Comparison of ENCODE assay signal across 20 mouse cellular contexts in genomic region chr1:176558457-176559415, GRCm38 (mm10).
DNase-seq lines count a peak whose midpoint lies in the region; ATAC-seq and TF ChIP-seq lines count a peak whose summit lies in the region.
"Had no signal": no experiment of that assay in that cellular context is flagged by ENCODE, and none has a peak within 500 bp of the region (broad histone marks: within the 10 kb centered on the region; RNA-seq: fewer than 3 reads in every experiment).

No protein-coding gene starts in this region.

- H3K36me3 ChIP-seq in forebrain, embryonic 11.5 days (ENCODE audit: control insufficient read depth, insufficient read depth, low read length), result no peaks in the 10 kb centered on the region
- H3K36me3 ChIP-seq in forebrain, embryonic 10.5 days (replicated peaks), result no peaks in the 10 kb centered on the region
- no peaks in the 10 kb centered on the region for H3K36me3 ChIP-seq in midbrain, embryonic 15.5 days (replicated peaks)
- no peaks in the 10 kb centered on the region for H3K36me3 ChIP-seq in midbrain, embryonic 11.5 days (ENCODE audit: control insufficient read depth, insufficient read depth, low read length)
- no peaks in the 10 kb centered on the region for H3K36me3 ChIP-seq in forebrain, embryonic 13.5 days (ENCODE audit: poor library complexity, severe bottlenecking)
- H3K36me3 ChIP-seq in hindbrain, postnatal 0 days (ENCODE audit: insufficient read depth, low read length), result no peaks in the 10 kb centered on the region
- H3K36me3 ChIP-seq: embryonic facial prominence, embryonic 12.5 days; neural tube, embryonic 12.5 days had no signal

- DNase-seq in forebrain, embryonic 11.5 days (ENCODE audit: low spot score), result no peak
- no peak for DNase-seq in forebrain, embryonic 10.5 days (ENCODE audit: extremely low spot score, low spot score)
- DNase-seq in midbrain, embryonic 11.5 days (ENCODE audit: low spot score, missing footprints), result no peak
- peak; percentile 6 for DNase-seq in hindbrain, postnatal 0 days (ENCODE audit: low spot score)
- no peak for DNase-seq in urinary bladder, postnatal 4 days (ENCODE audit: low spot score in 2 of 2)
- no peak for DNase-seq in cerebellum, adult 8-10 months
- DNase-seq: cerebellum, adult 11-12 months; cerebellum, postnatal 14 days; gastrocnemius, adult 2 months; kidney, adult 18-20 months; left cerebral cortex, postnatal 4 days; lung, postnatal 4 days; right cerebral cortex, postnatal 14 days; spleen, adult 18-20 months had no signal

- H3K27ac ChIP-seq in forebrain, embryonic 11.5 days (ENCODE audit: low read depth, low read length), result no peak overlapping the region
- no peak overlapping the region for H3K27ac ChIP-seq in forebrain, embryonic 10.5 days
- no peak overlapping the region for H3K27ac ChIP-seq in midbrain, embryonic 15.5 days
- no peak overlapping the region for H3K27ac ChIP-seq in midbrain, embryonic 11.5 days (ENCODE audit: low read depth, low read length)
- H3K27ac ChIP-seq in forebrain, embryonic 13.5 days, result no peak overlapping the region
- no peak overlapping the region for H3K27ac ChIP-seq in hindbrain, postnatal 0 days
- H3K27ac ChIP-seq: embryonic facial prominence, embryonic 12.5 days; gastrocnemius, adult 2 months; neural tube, embryonic 12.5 days had no signal

- H3K9ac ChIP-seq in forebrain, embryonic 11.5 days (ENCODE audit: low read length), result no peak overlapping the region
- H3K9ac ChIP-seq in midbrain, embryonic 15.5 days, result no peak overlapping the region
- no peak overlapping the region for H3K9ac ChIP-seq in midbrain, embryonic 11.5 days (ENCODE audit: low read length)
- no peak overlapping the region for H3K9ac ChIP-seq in forebrain, embryonic 13.5 days
- H3K9ac ChIP-seq in hindbrain, postnatal 0 days (replicated peaks; ENCODE audit: low read length), result no peak overlapping the region
- H3K9ac ChIP-seq: embryonic facial prominence, embryonic 12.5 days; neural tube, embryonic 12.5 days had no signal

- H3K4me2 ChIP-seq in forebrain, embryonic 11.5 days (ENCODE audit: low read depth, low read length, severe bottlenecking), result no peak overlapping the region
- H3K4me2 ChIP-seq in midbrain, embryonic 15.5 days, result no peak overlapping the region
- no peak overlapping the region for H3K4me2 ChIP-seq in midbrain, embryonic 11.5 days
- no peak overlapping the region for H3K4me2 ChIP-seq in forebrain, embryonic 13.5 days
- no peak overlapping the region for H3K4me2 ChIP-seq in hindbrain, postnatal 0 days (ENCODE audit: low read depth, low read length)
- H3K4me2 ChIP-seq: embryonic facial prominence, embryonic 12.5 days; neural tube, embryonic 12.5 days had no signal

- ATAC-seq in forebrain, embryonic 11.5 days (replicated peaks; ENCODE audit: low FRiP score), result peak; percentile 75
- ATAC-seq in midbrain, embryonic 15.5 days (replicated peaks), result 0 out of 2 replicates have a peak, but pooled peaks have one; percentile 24
- ATAC-seq in midbrain, embryonic 11.5 days (ENCODE audit: low FRiP score), result no peak
- ATAC-seq in forebrain, embryonic 13.5 days, result peak; percentile 93
- no peak for ATAC-seq in hindbrain, postnatal 0 days
- ATAC-seq: inflammation-experienced regulatory T-cells, adult 6 months had no signal

- H3K4me3 ChIP-seq in forebrain, embryonic 11.5 days (ENCODE audit: low read depth, low read length), result no peak overlapping the region
- H3K4me3 ChIP-seq in forebrain, embryonic 10.5 days, result no peak overlapping the region
- no peak overlapping the region for H3K4me3 ChIP-seq in midbrain, embryonic 15.5 days
- no peak overlapping the region for H3K4me3 ChIP-seq in midbrain, embryonic 11.5 days (ENCODE audit: low read depth, low read length)
- H3K4me3 ChIP-seq in forebrain, embryonic 13.5 days, result no peak overlapping the region
- no peak overlapping the region for H3K4me3 ChIP-seq in hindbrain, postnatal 0 days (ENCODE audit: low read length)
- H3K4me3 ChIP-seq: embryonic facial prominence, embryonic 12.5 days; erythroblast, embryonic 14.5 days; gastrocnemius, adult 2 months; neural tube, embryonic 12.5 days had no signal

- no peak for TF ChIP-seq CTCF in hindbrain, postnatal 0 days (IDR thresholded peaks at IDR 0.05; ENCODE audit: low read depth)

- no peaks in the 10 kb centered on the region for H3K27me3 ChIP-seq in forebrain, embryonic 11.5 days (ENCODE audit: control insufficient read depth, insufficient read depth, low read length)
- H3K27me3 ChIP-seq in forebrain, embryonic 10.5 days (ENCODE audit: poor library complexity, severe bottlenecking), result no peaks in the 10 kb centered on the region
- no peaks in the 10 kb centered on the region for H3K27me3 ChIP-seq in midbrain, embryonic 15.5 days (replicated peaks)
- no peaks in the 10 kb centered on the region for H3K27me3 ChIP-seq in midbrain, embryonic 11.5 days (ENCODE audit: control insufficient read depth, insufficient read depth, low read length)
- no peaks in the 10 kb centered on the region for H3K27me3 ChIP-seq in forebrain, embryonic 13.5 days
- no peaks in the 10 kb centered on the region for H3K27me3 ChIP-seq in hindbrain, postnatal 0 days (ENCODE audit: insufficient read depth, low read length)
- H3K27me3 ChIP-seq: embryonic facial prominence, embryonic 12.5 days; neural tube, embryonic 12.5 days had no signal

- no peaks in the 10 kb centered on the region for H3K9me3 ChIP-seq in forebrain, embryonic 11.5 days (ENCODE audit: control insufficient read depth, low read length)
- H3K9me3 ChIP-seq in forebrain, embryonic 10.5 days, result no peaks in the 10 kb centered on the region
- no peaks in the 10 kb centered on the region for H3K9me3 ChIP-seq in midbrain, embryonic 15.5 days
- H3K9me3 ChIP-seq in midbrain, embryonic 11.5 days (ENCODE audit: control insufficient read depth, low read length), result no peaks in the 10 kb centered on the region
- no peaks in the 10 kb centered on the region for H3K9me3 ChIP-seq in forebrain, embryonic 13.5 days (replicated peaks)
- H3K9me3 ChIP-seq in hindbrain, postnatal 0 days (ENCODE audit: low read length), result no peaks in the 10 kb centered on the region
- H3K9me3 ChIP-seq: embryonic facial prominence, embryonic 12.5 days; neural tube, embryonic 12.5 days had no signal

- no peaks in the 10 kb centered on the region for H3K4me1 ChIP-seq in forebrain, embryonic 11.5 days (replicated peaks; ENCODE audit: control insufficient read depth, insufficient read depth, low read length)
- no peaks in the 10 kb centered on the region for H3K4me1 ChIP-seq in forebrain, embryonic 10.5 days
- no peaks in the 10 kb centered on the region for H3K4me1 ChIP-seq in midbrain, embryonic 15.5 days
- H3K4me1 ChIP-seq in midbrain, embryonic 11.5 days (ENCODE audit: control insufficient read depth, insufficient read depth, low read length), result no peaks in the 10 kb centered on the region
- H3K4me1 ChIP-seq in forebrain, embryonic 13.5 days, result peaks cover 12% of the 10 kb centered on the region
- no peaks in the 10 kb centered on the region for H3K4me1 ChIP-seq in hindbrain, postnatal 0 days (ENCODE audit: insufficient read depth, low read length)
- H3K4me1 ChIP-seq: embryonic facial prominence, embryonic 12.5 days; neural tube, embryonic 12.5 days had no signal

- 65% methylated on average over 11 of the region's 11 CpGs for WGBS in forebrain, embryonic 11.5 days
- 79% methylated on average over 11 of the region's 11 CpGs for WGBS in forebrain, embryonic 10.5 days
- 66% methylated on average over 11 of the region's 11 CpGs for WGBS in midbrain, embryonic 15.5 days
- WGBS in midbrain, embryonic 11.5 days, result 79% methylated on average over 11 of the region's 11 CpGs
- 40% methylated on average over 11 of the region's 11 CpGs for WGBS in forebrain, embryonic 13.5 days
- 60% methylated on average over 11 of the region's 11 CpGs for WGBS in hindbrain, postnatal 0 days

Comparison
In these comparisons a context has a peak if more than half of its experiments do, and no peak if none do; other contexts are left out.
1. ATAC-seq: peak in forebrain, embryonic 11.5 days (single experiment), midbrain, embryonic 15.5 days (single experiment) and forebrain, embryonic 13.5 days (single experiment); none in midbrain, embryonic 11.5 days (single experiment) and hindbrain, postnatal 0 days (single experiment).